Mouse (Mus musculus) frontal cortex, adult (tissue): ENCODE data around the gene Psma3.
"Not testable (repeated sequence)": the region's sequence is repeated elsewhere in the genome, so short reads cannot be mapped to it uniquely, and the experiment has no call there.

Source experiments
- ATAC-seq: cut with Nextera tagmentation; 2 replicates; pipeline ENCODE4 v1.9.2; 2017; ENCODE audit warnings: mild to moderate bottlenecking, moderate library complexity, mixed read lengths; ENCODE audit not compliant: low TSS enrichment

The Psma3 gene

GRCm38 (mm10) chr12:71001456-71001855, 27.0 kb downstream of the Psma3 start:
- ATAC-seq = no peak

DNA sequence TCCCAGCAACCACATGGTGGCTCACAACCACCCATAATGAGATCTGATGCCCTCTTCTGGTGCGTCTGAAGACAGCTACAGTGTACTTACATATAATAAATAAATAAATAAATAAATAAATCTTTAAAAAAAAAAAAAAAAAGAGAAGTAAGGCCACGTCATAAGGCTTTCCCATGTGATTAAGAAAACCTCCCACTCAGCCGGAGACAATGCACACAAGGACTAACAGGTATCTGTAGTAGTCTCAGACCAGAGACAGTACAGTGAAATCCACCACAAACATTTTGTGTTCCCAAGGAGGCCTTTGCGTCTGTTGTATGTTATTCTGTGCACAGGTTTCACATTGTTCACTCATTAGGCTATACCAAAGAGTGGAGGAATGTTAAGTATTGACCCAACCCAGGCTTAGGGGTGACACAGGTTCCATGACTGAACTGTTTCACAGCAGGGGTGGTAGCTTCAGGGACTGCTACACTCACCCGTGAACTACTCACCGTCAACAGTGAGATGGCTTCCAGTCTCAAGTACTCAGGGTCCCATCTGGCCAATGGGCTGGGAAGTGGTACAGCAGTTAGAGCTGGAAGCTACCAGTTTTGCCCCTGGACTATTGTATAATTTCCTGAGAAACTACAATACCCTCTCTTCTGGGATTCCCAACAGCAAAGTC, 29.5 kb downstream of the Psma3 start:
- ATAC-seq = no peak

- no peak for ATAC-seq
Measured at GRCm38 (mm10) chr12:71006141-71006540, 31.7 kb downstream of the Psma3 start.

DNA sequence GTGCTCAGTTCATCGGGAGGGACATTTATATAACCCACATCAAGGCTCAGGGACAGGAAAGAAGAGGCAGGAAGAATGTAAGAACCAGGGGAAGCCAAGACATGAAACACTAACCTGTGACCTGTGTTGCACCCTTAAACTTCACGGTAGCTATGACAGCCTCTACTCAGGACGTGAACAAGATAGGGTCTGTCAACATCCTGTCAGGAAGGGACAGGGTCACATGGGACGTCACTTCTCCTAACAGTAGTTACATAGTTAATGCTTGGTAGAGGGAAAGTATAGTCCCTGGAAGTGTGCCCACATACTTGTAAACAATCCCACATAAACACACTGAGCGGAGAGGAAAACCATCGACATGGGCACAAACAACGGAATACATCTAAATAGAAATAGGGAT, 32.5 kb downstream of the Psma3 start:
- no peak for ATAC-seq

GRCm38 (mm10) chr12:71009769-71010168, 35.3 kb downstream of the Psma3 start:
- ATAC-seq = peak; percentile 70; the same call in 1 of the 2 replicates

GRCm38 (mm10) chr12:71014845-71015362, 40.5 kb downstream of the Psma3 start:
- ATAC-seq = peak; percentile 64

- ATAC-seq = peak; percentile 97
Measured at GRCm38 (mm10) chr12:71015363-71016210, 41.2 kb downstream of the Psma3 start, which contains the start of gene Arid4a. Gene Arid4a, plus strand, starts transcription at chr12:71015990.

GRCm38 (mm10) chr12:71016211-71016502, 41.7 kb downstream of the Psma3 start:
- no peak for ATAC-seq

GRCm38 (mm10) chr12:71016503-71017241, 42.3 kb downstream of the Psma3 start:
- ATAC-seq = no peak

DNA sequence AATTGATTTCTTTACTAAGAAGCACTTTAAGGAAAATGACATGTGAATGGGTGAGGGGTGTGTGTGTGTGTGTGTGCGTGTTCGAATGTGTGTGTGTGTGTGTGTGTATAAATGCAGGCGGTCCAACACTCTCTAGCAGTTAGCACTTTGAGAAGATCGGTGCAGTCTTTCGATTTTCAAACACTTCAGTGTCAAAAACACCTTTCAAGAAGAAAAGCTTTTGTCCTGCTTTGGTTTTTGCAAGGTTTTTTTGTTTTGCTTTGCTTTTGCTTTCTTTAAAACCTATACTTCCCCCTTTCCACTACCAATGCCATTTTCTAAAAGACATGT, 42.8 kb downstream of the Psma3 start:
- no peak for ATAC-seq

DNA sequence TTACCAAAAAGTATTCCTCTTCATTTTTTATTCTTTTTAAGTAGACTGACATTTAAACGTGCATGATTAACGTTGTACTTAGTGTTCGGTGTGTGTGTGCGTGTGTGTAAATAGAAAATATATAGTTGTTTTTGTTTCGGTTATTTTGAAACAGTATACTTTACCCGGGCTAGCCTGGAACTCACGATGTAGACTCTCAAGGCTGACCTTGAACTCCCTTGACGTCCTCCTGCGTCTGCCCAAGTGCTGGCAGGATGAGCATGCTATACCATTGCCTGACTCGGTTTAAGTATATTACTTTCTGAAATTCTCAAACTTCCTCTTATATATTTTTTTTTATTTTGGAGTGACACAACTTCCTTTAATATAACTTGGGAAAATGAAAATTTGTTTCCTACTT, 43.4 kb downstream of the Psma3 start:
- no peak for ATAC-seq

GRCm38 (mm10) chr12:71019211-71019610, 44.8 kb downstream of the Psma3 start:
- ATAC-seq = no peak

DNA sequence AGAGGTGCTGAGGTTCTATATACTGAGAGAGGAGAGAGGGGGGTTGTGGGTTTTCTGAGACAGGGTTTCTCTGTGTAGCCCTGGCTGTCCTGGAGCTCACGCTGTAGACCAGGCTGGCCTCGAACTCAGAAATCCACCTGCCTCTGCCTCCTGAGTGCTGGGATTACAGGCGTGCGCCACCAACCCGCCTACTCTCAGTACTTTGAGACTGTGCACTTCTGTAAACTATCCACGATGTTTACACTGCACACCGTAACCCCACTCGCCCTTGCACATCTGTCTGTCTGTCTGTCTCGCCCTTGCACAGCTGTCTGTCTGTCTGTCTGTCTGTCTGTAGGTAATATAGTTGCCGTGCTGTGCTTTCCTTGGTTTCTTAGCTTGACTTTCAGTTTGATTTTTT, 50.0 kb downstream of the Psma3 start:
- ATAC-seq = no peak

DNA sequence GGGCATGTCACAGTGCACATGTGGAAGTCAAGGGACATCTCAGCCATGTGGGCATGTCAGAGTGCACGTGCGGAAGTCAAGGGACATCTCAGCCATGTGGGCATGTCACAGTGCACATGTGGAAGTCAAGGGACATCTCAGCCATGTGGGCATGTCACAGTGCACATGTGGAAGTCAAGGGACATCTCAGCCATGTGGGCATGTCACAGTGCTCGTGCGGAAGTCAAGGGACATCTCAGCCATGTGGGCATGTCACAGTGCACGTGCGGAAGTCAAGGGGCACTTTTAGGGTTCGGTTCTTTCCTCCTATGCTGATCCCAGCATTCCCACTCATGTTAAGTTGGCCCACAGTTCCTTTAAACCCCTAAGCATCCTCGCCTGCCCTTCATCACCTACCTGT, 53.8 kb downstream of the Psma3 start:
- ATAC-seq = not testable (repeated sequence)

DNA sequence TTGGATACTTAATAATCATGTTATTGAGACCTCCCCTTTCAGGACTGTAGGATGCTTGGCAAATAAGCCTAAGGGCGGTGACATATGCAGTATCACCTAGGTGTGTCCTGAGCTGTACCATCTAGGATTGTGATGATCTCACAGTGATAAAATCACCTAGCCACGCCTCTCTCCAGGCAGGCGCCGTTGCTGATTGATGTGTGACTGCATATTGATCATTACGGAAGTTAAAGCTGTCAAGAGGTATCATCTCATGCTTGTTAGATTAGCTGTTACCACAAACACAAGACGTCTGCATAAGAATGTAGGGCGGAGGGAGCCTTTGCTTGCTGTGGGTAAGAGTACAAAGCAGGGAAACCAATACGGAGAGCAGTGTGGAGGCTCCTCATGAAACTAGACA, 55.8 kb downstream of the Psma3 start:
- ATAC-seq = no peak

DNA sequence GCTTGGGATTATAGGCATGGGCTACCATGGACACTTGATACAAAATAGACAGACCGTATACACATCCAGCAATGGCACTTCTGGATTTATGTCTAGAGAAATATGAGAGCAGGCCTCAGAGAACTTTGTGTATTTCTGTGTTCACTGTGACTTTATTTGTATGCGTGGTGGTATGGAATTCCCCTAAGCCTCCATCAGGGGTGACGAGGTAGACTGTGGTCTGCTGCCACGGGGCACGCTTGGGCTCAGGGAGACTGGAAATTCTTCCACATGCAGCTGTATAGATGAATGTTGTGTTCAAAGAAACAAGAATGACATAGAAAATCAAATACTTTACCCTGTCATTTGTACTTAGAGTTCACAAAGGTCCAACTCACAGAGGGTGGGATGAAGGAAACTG, 56.3 kb downstream of the Psma3 start:
- ATAC-seq = no peak

DNA sequence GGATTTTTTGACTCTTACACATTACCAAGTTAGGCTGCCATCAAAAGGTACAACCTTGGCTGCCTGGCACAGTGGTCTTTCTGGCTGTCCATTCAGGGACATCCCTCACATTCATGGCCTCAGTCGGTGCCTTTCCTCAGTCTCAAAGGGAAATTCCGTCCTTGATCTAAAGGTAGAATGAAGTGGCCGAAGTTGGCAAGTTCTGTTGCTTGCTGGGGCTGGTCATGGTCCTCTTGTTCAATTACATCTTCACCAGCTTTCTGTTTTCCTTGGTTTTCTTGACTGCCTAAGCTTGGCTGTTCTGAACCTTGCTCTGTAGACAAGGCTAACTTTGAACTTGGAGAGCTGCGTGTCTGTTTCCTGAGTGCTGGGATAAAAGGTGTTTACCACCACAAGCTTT, 61.4 kb downstream of the Psma3 start:
- no peak for ATAC-seq

- no peak for ATAC-seq
Measured at GRCm38 (mm10) chr12:71036729-71037404, 62.4 kb downstream of the Psma3 start.

GRCm38 (mm10) chr12:71040462-71040861, 66.0 kb downstream of the Psma3 start:
- ATAC-seq = no peak

DNA sequence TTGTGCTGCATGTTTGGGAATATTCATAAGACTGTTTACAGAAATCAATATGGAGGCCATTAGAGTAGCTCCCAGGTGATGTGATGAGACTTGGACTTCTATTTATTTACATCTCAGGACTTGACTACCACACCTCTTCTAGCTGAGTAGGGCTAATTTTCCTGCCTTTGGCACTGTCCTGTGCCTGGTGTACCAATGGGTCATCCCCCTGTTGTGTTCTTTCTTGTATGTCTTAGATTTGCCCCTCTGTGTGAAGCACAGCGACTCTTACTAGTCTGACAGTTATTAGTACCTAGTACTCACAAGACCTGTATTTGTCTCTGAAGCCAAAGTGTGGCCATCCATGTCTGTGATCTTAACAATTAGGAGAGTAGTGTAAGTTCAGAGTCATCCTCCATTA, 68.0 kb downstream of the Psma3 start:
- no peak for ATAC-seq

DNA sequence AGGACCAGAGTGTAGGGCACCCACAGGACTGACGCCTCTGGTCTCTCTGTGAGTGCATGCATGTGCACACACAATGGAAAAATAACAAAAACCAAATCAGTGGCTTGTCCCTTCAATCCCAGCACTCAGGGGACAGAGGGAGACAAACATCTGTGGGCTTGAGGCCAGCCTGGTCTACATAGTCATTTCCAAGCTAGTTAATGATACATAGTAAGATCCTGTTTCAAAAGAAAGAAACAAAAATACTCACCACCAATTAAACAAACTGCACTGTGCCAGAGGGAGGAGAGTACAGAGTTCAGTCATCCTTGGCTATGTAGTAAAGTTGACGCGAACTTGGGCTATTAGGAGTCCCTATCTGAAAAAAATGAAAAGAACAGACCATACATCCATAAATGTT, 69.2 kb downstream of the Psma3 start:
- ATAC-seq = no peak

DNA sequence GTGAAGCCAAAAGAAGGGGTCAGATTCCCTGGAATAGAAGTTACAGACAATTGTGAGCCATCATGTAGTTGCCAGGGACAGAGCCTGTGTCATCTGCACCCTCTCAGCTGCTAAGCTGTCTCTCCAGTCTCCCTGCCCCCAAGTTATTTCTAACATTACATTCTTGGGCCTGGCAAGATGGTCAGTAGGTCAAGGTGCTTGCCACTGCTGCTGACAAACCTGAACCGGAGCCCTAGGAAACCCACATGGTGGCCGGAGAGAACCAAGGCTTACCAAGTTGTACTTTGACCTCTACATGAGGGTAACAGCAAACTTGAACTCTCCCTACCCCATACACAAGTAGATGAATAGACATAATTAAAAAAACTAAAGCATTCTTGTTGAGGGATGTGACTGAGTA, 70.1 kb downstream of the Psma3 start:
- no peak for ATAC-seq
